Mouse (Mus musculus): ENCODE measurements around the gene Ptgfrn. TPM values are rescaled to one million over a fixed set of nuclear protein-coding genes. Genes with fewer than 3 reads are reported as not detected.

Gene Ptgfrn
- polyA plus RNA-seq, 1 experiment = 62.8 TPM

DNA sequence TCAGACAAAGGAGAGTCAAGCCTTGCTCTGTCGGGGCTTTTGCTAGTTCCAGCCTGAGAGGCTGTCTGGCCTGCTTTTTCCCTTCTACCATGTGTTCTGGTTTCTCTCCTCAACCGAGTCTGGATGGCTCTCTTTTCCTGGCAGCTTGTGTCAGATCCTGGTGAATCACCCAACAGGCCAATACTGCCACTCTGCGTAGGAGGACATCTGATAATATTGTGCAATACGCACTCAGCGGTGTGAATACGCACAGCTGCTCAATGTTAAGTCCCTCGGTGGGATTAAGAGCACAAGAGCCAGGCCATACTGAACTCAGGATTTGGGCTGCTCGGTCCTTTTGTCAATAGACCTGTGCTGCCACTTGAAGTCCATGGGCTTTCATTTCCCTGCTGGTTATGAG lies 31.8 kb upstream of the Ptgfrn start:
- H3K36me3 ChIP-seq (ENCODE audit: control insufficient read depth, insufficient read depth) = no peaks in the 10 kb centered on the region
- H3K4me2 ChIP-seq (ENCODE audit: low read depth) = peak overlapping the region; percentile 59
- H3K27me3 ChIP-seq (ENCODE audit: control insufficient read depth, insufficient read depth, insufficient read length) = no peaks in the 10 kb centered on the region
- H3ac ChIP-seq (ENCODE audit: control insufficient read depth, insufficient read length) = no peak overlapping the region
- H3K4me3 ChIP-seq = no peak overlapping the region
- H3K79me2 ChIP-seq (ENCODE audit: control insufficient read depth, insufficient read depth) = no peaks in the 10 kb centered on the region
- no peak for TF ChIP-seq MAX (IDR thresholded peaks at IDR 0.05; ENCODE audit: low read depth)
- TF ChIP-seq SRF (IDR thresholded peaks at IDR 0.05; ENCODE audit: control insufficient read depth, insufficient read length, low read depth) = no peak
- TF ChIP-seq MYOG (IDR thresholded peaks at IDR 0.05; ENCODE audit: control insufficient read depth in 1 of 3, insufficient read depth in 1 of 3, insufficient read length in 2 of 3, low read depth in 2 of 3) = peak in 2 of 3 experiments; percentile 72 to 74
- TF ChIP-seq POLR2AphosphoS2 (IDR thresholded peaks at IDR 0.05; ENCODE audit: insufficient read length, low read depth) = no peak
- TF ChIP-seq CEBPB (IDR thresholded peaks at IDR 0.05; ENCODE audit: insufficient read depth, poor library complexity, severe bottlenecking) = peak; percentile 100
- no peak for TF ChIP-seq E2F4 (IDR thresholded peaks at IDR 0.05; ENCODE audit: insufficient read depth)
- no peak for TF ChIP-seq REST (IDR thresholded peaks at IDR 0.05; ENCODE audit: insufficient read depth, insufficient read length)
- no peak for TF ChIP-seq USF1 (IDR thresholded peaks at IDR 0.05; ENCODE audit: low read depth)
- TF ChIP-seq TCF12 (IDR thresholded peaks at IDR 0.05; ENCODE audit: insufficient read depth, poor library complexity, severe bottlenecking) = peak; percentile 85
- TF ChIP-seq MYOD1 (IDR thresholded peaks at IDR 0.05; ENCODE audit: control insufficient read depth in 1 of 3, insufficient read length in 2 of 3, low read depth in 2 of 3) = peak in 2 of 3 experiments; percentile 77 to 91
- TF ChIP-seq POLR2A (IDR thresholded peaks at IDR 0.05; ENCODE audit: insufficient read length, low read depth) = no peak
- TF ChIP-seq TCF3 (IDR thresholded peaks at IDR 0.05; ENCODE audit: insufficient read length, low read depth) = peak; percentile 56

DNA sequence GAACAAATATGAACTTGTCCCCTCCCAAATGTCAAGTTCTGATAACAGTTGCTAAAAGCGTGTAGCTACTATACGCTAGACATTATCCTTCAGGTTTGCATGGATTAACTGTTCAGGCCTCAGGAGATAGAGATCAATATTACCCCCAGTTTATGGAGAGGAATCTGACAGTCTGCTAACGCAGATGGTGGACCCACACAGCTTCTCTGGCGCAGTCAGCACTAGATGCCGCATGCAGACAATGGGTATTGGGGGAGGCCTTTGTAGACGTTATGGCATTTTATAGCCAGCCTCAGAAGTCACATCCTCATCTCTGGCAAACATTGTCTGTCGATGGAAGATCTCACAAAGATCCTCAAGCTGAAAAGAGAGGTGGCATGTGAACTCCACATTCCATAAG lies 29.9 kb upstream of the Ptgfrn start:
- TF ChIP-seq TCF3 (IDR thresholded peaks at IDR 0.05; ENCODE audit: insufficient read length, low read depth) (no peak), REST (IDR thresholded peaks at IDR 0.05; ENCODE audit: insufficient read depth, insufficient read length) (no peak), MYOG (IDR thresholded peaks at IDR 0.05; ENCODE audit: control insufficient read depth in 1 of 3, insufficient read depth in 1 of 3, insufficient read length in 2 of 3, low read depth in 2 of 3) (no peak), MAX (IDR thresholded peaks at IDR 0.05; ENCODE audit: low read depth) (no peak), E2F4 (IDR thresholded peaks at IDR 0.05; ENCODE audit: insufficient read depth) (no peak), SRF (IDR thresholded peaks at IDR 0.05; ENCODE audit: control insufficient read depth, insufficient read length, low read depth) (no peak), MYOD1 (IDR thresholded peaks at IDR 0.05; ENCODE audit: control insufficient read depth in 1 of 3, insufficient read length in 2 of 3, low read depth in 2 of 3) (no peak), USF1 (IDR thresholded peaks at IDR 0.05; ENCODE audit: low read depth) (no peak), POLR2AphosphoS2 (IDR thresholded peaks at IDR 0.05; ENCODE audit: insufficient read length, low read depth) (no peak), CEBPB (IDR thresholded peaks at IDR 0.05; ENCODE audit: insufficient read depth, poor library complexity, severe bottlenecking) (no peak), TCF12 (IDR thresholded peaks at IDR 0.05; ENCODE audit: insufficient read depth, poor library complexity, severe bottlenecking) (no peak), POLR2A (IDR thresholded peaks at IDR 0.05; ENCODE audit: insufficient read length, low read depth) (no peak)
- no peaks in the 10 kb centered on the region for H3K27me3 ChIP-seq (ENCODE audit: control insufficient read depth, insufficient read depth, insufficient read length)
- H3ac ChIP-seq (ENCODE audit: control insufficient read depth, insufficient read length) = no peak overlapping the region
- no peak overlapping the region for H3K4me2 ChIP-seq (ENCODE audit: low read depth)
- no peaks in the 10 kb centered on the region for H3K79me2 ChIP-seq (ENCODE audit: control insufficient read depth, insufficient read depth)
- no peaks in the 10 kb centered on the region for H3K36me3 ChIP-seq (ENCODE audit: control insufficient read depth, insufficient read depth)
- H3K4me3 ChIP-seq = no peak overlapping the region

DNA sequence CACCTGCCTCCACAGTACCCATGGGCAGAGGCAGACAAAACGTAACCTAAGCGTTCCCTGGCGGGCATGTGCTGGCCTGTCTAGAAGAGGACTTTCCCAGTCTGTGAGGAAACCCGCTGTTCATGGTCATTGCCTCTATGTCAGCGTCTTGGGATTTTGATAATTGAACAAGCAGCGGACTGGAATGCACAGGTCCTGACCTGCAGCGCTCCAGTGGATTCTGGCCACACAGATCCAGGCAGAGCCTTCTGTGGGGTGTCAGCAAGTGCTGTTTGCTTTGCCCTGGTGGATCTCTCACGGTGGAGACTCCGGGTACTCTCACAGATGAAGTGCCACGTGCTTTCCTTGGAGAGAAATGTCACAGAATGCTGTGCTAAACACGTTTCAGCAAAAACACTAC lies 26.4 kb upstream of the Ptgfrn start:
- Histone ChIP-seq H3ac (ENCODE audit: control insufficient read depth, insufficient read length) (no peak overlapping the region), H3K4me3 (no peak overlapping the region), H3K79me2 (ENCODE audit: control insufficient read depth, insufficient read depth) (no peaks in the 10 kb centered on the region), H3K27me3 (ENCODE audit: control insufficient read depth, insufficient read depth, insufficient read length) (no peaks in the 10 kb centered on the region), H3K36me3 (ENCODE audit: control insufficient read depth, insufficient read depth) (no peaks in the 10 kb centered on the region), H3K4me2 (ENCODE audit: low read depth) (no peak overlapping the region)
- TF ChIP-seq MYOD1 (IDR thresholded peaks at IDR 0.05; ENCODE audit: control insufficient read depth in 1 of 3, insufficient read length in 2 of 3, low read depth in 2 of 3) (no peak), USF1 (IDR thresholded peaks at IDR 0.05; ENCODE audit: low read depth) (no peak), MYOG (IDR thresholded peaks at IDR 0.05; ENCODE audit: control insufficient read depth in 1 of 3, insufficient read depth in 1 of 3, insufficient read length in 2 of 3, low read depth in 2 of 3) (no peak), POLR2AphosphoS2 (IDR thresholded peaks at IDR 0.05; ENCODE audit: insufficient read length, low read depth) (no peak), TCF12 (IDR thresholded peaks at IDR 0.05; ENCODE audit: insufficient read depth, poor library complexity, severe bottlenecking) (no peak), E2F4 (IDR thresholded peaks at IDR 0.05; ENCODE audit: insufficient read depth) (no peak), CEBPB (IDR thresholded peaks at IDR 0.05; ENCODE audit: insufficient read depth, poor library complexity, severe bottlenecking) (no peak), SRF (IDR thresholded peaks at IDR 0.05; ENCODE audit: control insufficient read depth, insufficient read length, low read depth) (no peak), POLR2A (IDR thresholded peaks at IDR 0.05; ENCODE audit: insufficient read length, low read depth) (no peak), TCF3 (IDR thresholded peaks at IDR 0.05; ENCODE audit: insufficient read length, low read depth) (no peak), REST (IDR thresholded peaks at IDR 0.05; ENCODE audit: insufficient read depth, insufficient read length) (no peak), MAX (IDR thresholded peaks at IDR 0.05; ENCODE audit: low read depth) (no peak)

DNA sequence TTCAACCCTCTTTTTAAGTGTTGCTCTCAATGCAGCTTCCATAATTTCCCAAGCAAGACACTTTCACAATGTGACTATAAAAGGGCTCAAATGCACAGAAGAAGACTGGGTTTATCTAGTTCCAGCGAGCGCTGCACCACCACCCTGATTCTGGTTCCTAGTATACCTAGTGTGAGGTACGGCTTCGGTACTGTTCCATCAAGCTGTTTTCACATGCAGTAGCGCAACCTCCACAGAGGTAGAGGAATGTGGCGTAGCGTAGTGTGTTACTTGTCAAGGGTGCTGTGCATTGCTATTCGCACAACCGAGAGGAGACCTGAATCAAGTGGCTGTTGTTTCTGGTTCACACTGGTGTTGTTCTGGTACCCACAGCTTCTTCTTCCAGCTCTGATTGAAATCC lies 24.8 kb upstream of the Ptgfrn start:
- Histone ChIP-seq H3K4me2 (ENCODE audit: low read depth) (no peak overlapping the region), H3K79me2 (ENCODE audit: control insufficient read depth, insufficient read depth) (no peaks in the 10 kb centered on the region), H3K36me3 (ENCODE audit: control insufficient read depth, insufficient read depth) (no peaks in the 10 kb centered on the region), H3ac (ENCODE audit: control insufficient read depth, insufficient read length) (no peak overlapping the region), H3K27me3 (ENCODE audit: control insufficient read depth, insufficient read depth, insufficient read length) (no peaks in the 10 kb centered on the region), H3K4me3 (no peak overlapping the region)
- TF ChIP-seq MYOG (IDR thresholded peaks at IDR 0.05; ENCODE audit: control insufficient read depth in 1 of 3, insufficient read depth in 1 of 3, insufficient read length in 2 of 3, low read depth in 2 of 3) = no peak
- no peak for TF ChIP-seq SRF (IDR thresholded peaks at IDR 0.05; ENCODE audit: control insufficient read depth, insufficient read length, low read depth)
- no peak for TF ChIP-seq USF1 (IDR thresholded peaks at IDR 0.05; ENCODE audit: low read depth)
- no peak for TF ChIP-seq CEBPB (IDR thresholded peaks at IDR 0.05; ENCODE audit: insufficient read depth, poor library complexity, severe bottlenecking)
- TF ChIP-seq POLR2A (IDR thresholded peaks at IDR 0.05; ENCODE audit: insufficient read length, low read depth) = no peak
- TF ChIP-seq MYOD1 (IDR thresholded peaks at IDR 0.05; ENCODE audit: control insufficient read depth in 1 of 3, insufficient read length in 2 of 3, low read depth in 2 of 3) = no peak
- TF ChIP-seq TCF3 (IDR thresholded peaks at IDR 0.05; ENCODE audit: insufficient read length, low read depth) = no peak
- no peak for TF ChIP-seq POLR2AphosphoS2 (IDR thresholded peaks at IDR 0.05; ENCODE audit: insufficient read length, low read depth)
- no peak for TF ChIP-seq REST (IDR thresholded peaks at IDR 0.05; ENCODE audit: insufficient read depth, insufficient read length)
- TF ChIP-seq TCF12 (IDR thresholded peaks at IDR 0.05; ENCODE audit: insufficient read depth, poor library complexity, severe bottlenecking) = no peak
- no peak for TF ChIP-seq E2F4 (IDR thresholded peaks at IDR 0.05; ENCODE audit: insufficient read depth)
- TF ChIP-seq MAX (IDR thresholded peaks at IDR 0.05; ENCODE audit: low read depth) = no peak

Data from myocyte (in vitro differentiated cells).